Mouse (Mus musculus) embryonic facial prominence, embryonic 10.5 days (tissue): Measurements from ENCODE around the gene Socs7. TPM values are rescaled to one million over a fixed set of nuclear protein-coding genes. Genes with fewer than 3 reads are reported as not detected.

Experiments
- DNase-seq: peaks from one replicate; pipeline ENCODE4 v3.0.0-alpha.2; 2017; ENCODE audit warnings: low spot score
- H3K27ac ChIP-seq: fragments of 300-500 bp; sonication (generic); replicated peaks from 2 replicates; pipeline ENCODE4 v1.5.1; 2016; ENCODE audit warnings: mild to moderate bottlenecking
- H3K27me3 ChIP-seq: fragments of 300-500 bp; sonication (generic); replicated peaks from 2 replicates; pipeline ENCODE4 v1.6.1; 2016; ENCODE audit warnings: low read depth, mild to moderate bottlenecking; ENCODE audit not compliant: poor library complexity, severe bottlenecking
- H3K36me3 ChIP-seq: fragments of 300-500 bp; sonication (generic); replicated peaks from 2 replicates; pipeline ENCODE4 v1.6.1; 2016; ENCODE audit warnings: mild to moderate bottlenecking, moderate library complexity
- H3K4me1 ChIP-seq: fragments of 300-500 bp; sonication (generic); 2 replicates; pipeline ENCODE4 v1.6.1; 2016
- H3K4me3 ChIP-seq: fragments of 300-500 bp; sonication (generic); 2 replicates; pipeline ENCODE4 v1.5.1; 2016; ENCODE audit warnings: mild to moderate bottlenecking, moderate library complexity
- H3K9me3 ChIP-seq: fragments of 300-500 bp; sonication (generic); 2 replicates; pipeline ENCODE4 v1.6.1; 2016; ENCODE audit warnings: mild to moderate bottlenecking
- WGBS: fragments of 180-500 bp; shearing (Covaris S2); methylation state at CpG from one replicate; pipeline ENCODE4 v1.1.7; 2016; 5-methylcytosine and 5-hydroxymethylcytosine counted together
- polyA plus RNA-seq: library from polyadenylated mRNA; unstranded; fragments of >200 nt; fragmentation: Nextera tagmentation; extraction: Ambion mirVana; gene quantifications from 2 replicates; pipeline ENCODE4 v1.2.1, GENCODE M21; 2016

Gene Socs7
- polyA plus RNA-seq, 1 experiment from 2014 or later, result 3.3 TPM

GRCm38 (mm10) chr11:97331231-97332190 lies 30.8 kb upstream of the Socs7 start:
- Histone ChIP-seq H3K9me3 (no peaks in the 10 kb centered on the region), H3K36me3 (peaks cover 47% of the 10 kb centered on the region), H3K27me3 (peaks cover 9% of the 10 kb centered on the region; the same call in 1 of the 2 replicates), H3K4me3 (no peak overlapping the region), H3K27ac (no peak overlapping the region), H3K4me1 (peaks cover 36% of the 10 kb centered on the region)
- WGBS, result 85% methylated on average over 12 of the region's 12 CpGs
- no peak for DNase-seq

GRCm38 (mm10) chr11:97333044-97333443 lies 29.3 kb upstream of the Socs7 start:
- Histone ChIP-seq H3K27me3 (peaks cover 24% of the 10 kb centered on the region), H3K9me3 (no peaks in the 10 kb centered on the region), H3K36me3 (peaks cover 33% of the 10 kb centered on the region), H3K4me1 (peaks cover 46% of the 10 kb centered on the region), H3K4me3 (no peak overlapping the region), H3K27ac (no peak overlapping the region)
- WGBS, result 48% methylated on average over 9 of the region's 9 CpGs
- DNase-seq, result no peak

- no peak for DNase-seq
- no peak overlapping the region for H3K27ac ChIP-seq
- H3K4me1 ChIP-seq, result peaks cover 55% of the 10 kb centered on the region
- H3K27me3 ChIP-seq, result peaks cover 33% of the 10 kb centered on the region
- no peak overlapping the region for H3K4me3 ChIP-seq
- WGBS, result 62% methylated on average over 1 of the region's 1 CpGs
- peaks cover 24% of the 10 kb centered on the region for H3K36me3 ChIP-seq
- no peaks in the 10 kb centered on the region for H3K9me3 ChIP-seq
Observed at GRCm38 (mm10) chr11:97333896-97334295, 28.5 kb upstream of the Socs7 start.

GRCm38 (mm10) chr11:97334400-97334799 lies 28.0 kb upstream of the Socs7 start:
- Histone ChIP-seq H3K36me3 (peaks cover 19% of the 10 kb centered on the region), H3K4me3 (no peak overlapping the region), H3K4me1 (peaks cover 57% of the 10 kb centered on the region), H3K27ac (no peak overlapping the region), H3K9me3 (no peaks in the 10 kb centered on the region), H3K27me3 (peaks cover 36% of the 10 kb centered on the region)
- no peak for DNase-seq
- WGBS, result 81% methylated on average over 9 of the region's 9 CpGs

- H3K36me3 ChIP-seq, result peaks cover 6% of the 10 kb centered on the region; the same call in 1 of the 2 replicates
- H3K9me3 ChIP-seq, result no peaks in the 10 kb centered on the region
- no peak for DNase-seq
- H3K27me3 ChIP-seq, result peaks cover 42% of the 10 kb centered on the region
- peaks cover 57% of the 10 kb centered on the region for H3K4me1 ChIP-seq
- 0 out of 2 replicates have a peak overlapping the region, but pooled peaks have one; percentile 11 for H3K27ac ChIP-seq
- H3K4me3 ChIP-seq, result peak overlapping the region; percentile 6; the same call in 1 of the 2 replicates
- 51% methylated on average over 6 of the region's 6 CpGs for WGBS
Observed at GRCm38 (mm10) chr11:97336238-97336637, 26.1 kb upstream of the Socs7 start.

- Histone ChIP-seq H3K4me1 (peaks cover 57% of the 10 kb centered on the region), H3K9me3 (no peaks in the 10 kb centered on the region), H3K27ac (0 out of 2 replicates have a peak overlapping the region, but pooled peaks have one; percentile 11), H3K4me3 (no peak overlapping the region), H3K27me3 (peaks cover 42% of the 10 kb centered on the region), H3K36me3 (peaks cover 3% of the 10 kb centered on the region; the same call in 1 of the 2 replicates)
- 72% methylated on average over 14 of the region's 14 CpGs for whole genome bisulfite sequencing
- no peak for DNase-seq
Observed at GRCm38 (mm10) chr11:97336751-97337345, 25.5 kb upstream of the Socs7 start.

- H3K27ac ChIP-seq, result no peak overlapping the region
- WGBS, result 82% methylated on average over 12 of the region's 12 CpGs
- H3K27me3 ChIP-seq, result peaks cover 43% of the 10 kb centered on the region
- H3K4me3 ChIP-seq, result no peak overlapping the region
- H3K4me1 ChIP-seq, result peaks cover 57% of the 10 kb centered on the region
- DNase-seq, result no peak
- no peaks in the 10 kb centered on the region for H3K36me3 ChIP-seq
- H3K9me3 ChIP-seq, result no peaks in the 10 kb centered on the region
Observed at GRCm38 (mm10) chr11:97337363-97337762, 25.0 kb upstream of the Socs7 start.

GRCm38 (mm10) chr11:97338302-97338976 lies 23.9 kb upstream of the Socs7 start:
- peak overlapping the region; percentile 2; the same call in 1 of the 2 replicates for H3K4me3 ChIP-seq
- no peaks in the 10 kb centered on the region for H3K9me3 ChIP-seq
- no peaks in the 10 kb centered on the region for H3K36me3 ChIP-seq
- 57% methylated on average over 21 of the region's 21 CpGs for WGBS
- H3K27me3 ChIP-seq, result peaks cover 51% of the 10 kb centered on the region
- peak overlapping the region; percentile 19; the same call in 1 of the 2 replicates for H3K27ac ChIP-seq
- peaks cover 54% of the 10 kb centered on the region for H3K4me1 ChIP-seq
- DNase-seq, result no peak

- peak overlapping the region; percentile 19; the same call in 1 of the 2 replicates for H3K27ac ChIP-seq
- no peaks in the 10 kb centered on the region for H3K36me3 ChIP-seq
- no peak for DNase-seq
- H3K4me1 ChIP-seq, result peaks cover 56% of the 10 kb centered on the region
- no peaks in the 10 kb centered on the region for H3K9me3 ChIP-seq
- WGBS, result 44% methylated on average over 17 of the region's 17 CpGs
- H3K27me3 ChIP-seq, result peaks cover 51% of the 10 kb centered on the region
- no peak overlapping the region for H3K4me3 ChIP-seq
Observed at GRCm38 (mm10) chr11:97338977-97339315, 23.4 kb upstream of the Socs7 start.

GRCm38 (mm10) chr11:97343175-97343574 lies 19.2 kb upstream of the Socs7 start:
- 34% methylated on average over 8 of the region's 8 CpGs for WGBS
- Histone ChIP-seq H3K9me3 (no peaks in the 10 kb centered on the region), H3K4me1 (peaks cover 23% of the 10 kb centered on the region), H3K27ac (no peak overlapping the region), H3K36me3 (no peaks in the 10 kb centered on the region), H3K27me3 (peaks cover 33% of the 10 kb centered on the region), H3K4me3 (0 out of 2 replicates have a peak overlapping the region, but pooled peaks have one; percentile 28)
- DNase-seq, result no peak

GRCm38 (mm10) chr11:97343619-97344018 lies 18.7 kb upstream of the Socs7 start:
- Histone ChIP-seq H3K9me3 (no peaks in the 10 kb centered on the region), H3K27me3 (peaks cover 28% of the 10 kb centered on the region), H3K4me1 (peaks cover 18% of the 10 kb centered on the region), H3K27ac (no peak overlapping the region), H3K36me3 (no peaks in the 10 kb centered on the region), H3K4me3 (0 out of 2 replicates have a peak overlapping the region, but pooled peaks have one; percentile 28)
- 24% methylated on average over 17 of the region's 17 CpGs for WGBS
- DNase-seq, result peak; percentile 32

GRCm38 (mm10) chr11:97345446-97345845 lies 16.9 kb upstream of the Socs7 start:
- H3K4me1 ChIP-seq, result peaks cover 24% of the 10 kb centered on the region
- DNase-seq, result no peak

More at GRCm38 (mm10) chr11:97345446-97345845, 16.9 kb upstream of the Socs7 start:
- Histone ChIP-seq H3K4me3 (no peak overlapping the region), H3K9me3 (no peaks in the 10 kb centered on the region), H3K36me3 (no peaks in the 10 kb centered on the region), H3K27me3 (peaks cover 17% of the 10 kb centered on the region; the same call in 1 of the 2 replicates), H3K27ac (no peak overlapping the region)
- 83% methylated on average over 10 of the region's 10 CpGs for WGBS
